In genomic region chr3:85860996-85861395, GRCm38 (mm10) we compare ENCODE assay signal across 27 mouse cellular contexts.
"Had no signal": no experiment of that assay in that cellular context is flagged by ENCODE, and none has a peak within 500 bp of the region (broad histone marks: within the 10 kb centered on the region; RNA-seq: fewer than 3 reads in every experiment).

No protein-coding gene starts in this region.

- H3K4me3 ChIP-seq: heart, embryonic 10.5 days; heart, embryonic 13.5 days; heart, embryonic 15.5 days; hindbrain, embryonic 10.5 days; hindbrain, embryonic 12.5 days; intestine, embryonic 15.5 days; layer of hippocampus, adult 2 months; left cerebral cortex, adult 2 months; limb, embryonic 10.5 days; limb, embryonic 12.5 days; liver, embryonic 13.5 days; liver, embryonic 15.5 days had no signal

- ATAC-seq: hindbrain, embryonic 16.5 days; inflammation-experienced regulatory T-cells, adult 6 months; intestine, embryonic 15.5 days; intestine, postnatal 0 days had no signal

- H3K27ac ChIP-seq: heart, embryonic 10.5 days; heart, embryonic 13.5 days; hindbrain, embryonic 10.5 days; hindbrain, embryonic 12.5 days; hindbrain, embryonic 14.5 days; intestine, embryonic 15.5 days; layer of hippocampus, adult 2 months; left cerebral cortex, adult 2 months; limb, embryonic 10.5 days; limb, embryonic 12.5 days; liver, embryonic 13.5 days; liver, embryonic 15.5 days had no signal

- DNase-seq: gastrocnemius, postnatal 10 days; gastrocnemius, postnatal 25 days; heart, adult 18-20 months; heart, postnatal 14 days; heart, postnatal 4 days; kidney, adult 18-20 months; kidney, adult 8-10 months; kidney, postnatal 10 days; kidney, postnatal 25 days; kidney, postnatal 4 days; liver; liver, embryonic 13.5 days had no signal
